ENCODE assay signal across 8 mouse cellular contexts in the genomic region with DNA sequence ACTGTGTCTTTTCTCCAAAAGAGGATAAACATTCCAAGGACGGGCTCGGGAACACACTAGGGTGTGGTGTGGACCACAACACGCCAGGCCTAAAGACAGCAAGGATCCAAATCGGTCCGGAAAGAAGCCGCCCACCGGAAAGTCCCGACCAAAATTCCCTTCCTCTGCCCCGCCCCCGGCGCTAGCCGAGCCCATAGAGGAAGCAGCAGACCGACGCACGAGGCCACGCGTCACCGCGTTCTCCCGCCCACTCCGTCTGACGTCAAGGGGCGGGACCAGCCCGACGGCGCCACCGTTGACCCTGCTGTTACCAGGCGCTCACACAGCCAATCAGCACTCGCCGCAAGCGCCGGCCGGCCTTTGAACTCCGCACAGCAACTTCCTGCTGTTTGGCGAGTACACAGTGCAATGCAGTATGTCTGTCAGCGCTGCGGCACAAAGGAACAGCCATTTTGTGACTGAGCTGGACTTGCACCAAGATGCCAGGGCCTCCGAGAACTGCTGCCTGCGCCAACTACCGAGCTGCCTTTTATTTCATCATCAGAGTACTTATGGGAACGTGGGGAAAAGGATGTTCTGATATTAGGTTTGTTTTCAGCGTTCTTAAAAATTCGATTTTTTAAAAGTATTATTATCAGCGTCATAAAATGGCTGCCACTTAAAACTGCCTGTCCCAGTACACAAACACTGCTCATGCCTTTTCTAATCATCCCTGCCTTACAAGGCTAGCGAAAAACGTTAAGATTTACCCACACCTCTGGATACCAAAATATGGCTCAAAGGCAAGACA. TPM values are rescaled to one million over a fixed set of nuclear protein-coding genes. Genes with fewer than 3 reads are reported as not detected.
A peak's percentile ranks its signal among the peaks of the same experiment; 100 is the strongest.
DNase-seq lines count a peak whose midpoint lies in the region; ATAC-seq lines count a peak whose summit lies in the region.

No protein-coding gene starts in this region.

- under 1% methylated on average over 46 of the region's 46 CpGs for WGBS in heart, embryonic 13.5 days
- WGBS in liver, embryonic 13.5 days (ENCODE audit: insufficient replicate concordance), result under 1% methylated on average over 46 of the region's 46 CpGs
- WGBS in stomach, embryonic 16.5 days, result under 1% methylated on average over 46 of the region's 46 CpGs

- H3K9ac ChIP-seq in heart, embryonic 13.5 days, result peak overlapping the region; percentile 90
- H3K9ac ChIP-seq in liver, embryonic 13.5 days, result peak overlapping the region; percentile 75
- H3K9ac ChIP-seq in stomach, embryonic 16.5 days (ENCODE audit: low read length), result peak overlapping the region; percentile 73

- H3K9me3 ChIP-seq in heart, embryonic 13.5 days, result no peaks in the 10 kb centered on the region
- no peaks in the 10 kb centered on the region for H3K9me3 ChIP-seq in liver, embryonic 13.5 days (replicated peaks)
- no peaks in the 10 kb centered on the region for H3K9me3 ChIP-seq in stomach, embryonic 16.5 days (replicated peaks; ENCODE audit: control insufficient read depth, low read length)

- H3K27ac ChIP-seq in brown adipose tissue, adult 24 weeks (replicated peaks; ENCODE audit: low read depth, low read length), result peak overlapping the region; percentile 98
- peak overlapping the region; percentile 96 for H3K27ac ChIP-seq in heart, embryonic 13.5 days (replicated peaks)
- peak overlapping the region; percentile 96 for H3K27ac ChIP-seq in liver, embryonic 13.5 days
- peak overlapping the region; percentile 97 for H3K27ac ChIP-seq in stomach, embryonic 16.5 days (ENCODE audit: low read length)

- peak; percentile 100 for DNase-seq in CD4-positive, CD25-positive, alpha-beta regulatory T cell, adult 2 months (ENCODE audit: low read depth, low spot score)
- DNase-seq in fat pad, adult 2 months (ENCODE audit: extremely low read depth, low read depth, low spot score), result peak; percentile 85
- peak; percentile 100 for DNase-seq in kidney, postnatal 14 days
- peak; percentile 100 for DNase-seq in liver, embryonic 13.5 days
- DNase-seq in neural tube, embryonic 10.5 days (ENCODE audit: extremely low spot score, low spot score), result peak; percentile 100

- peak overlapping the region; percentile 86 for H3K4me2 ChIP-seq in heart, embryonic 13.5 days
- H3K4me2 ChIP-seq in liver, embryonic 13.5 days, result peak overlapping the region; percentile 82
- peak overlapping the region; percentile 80 for H3K4me2 ChIP-seq in stomach, embryonic 16.5 days (ENCODE audit: low read depth, low read length)

- peak overlapping the region; percentile 51 for H3K4me3 ChIP-seq in brown adipose tissue, adult 24 weeks (ENCODE audit: insufficient read depth, low read depth, low read length)
- H3K4me3 ChIP-seq in heart, embryonic 13.5 days, result peak overlapping the region; percentile 54
- H3K4me3 ChIP-seq in liver, embryonic 13.5 days (replicated peaks), result peak overlapping the region; percentile 68
- H3K4me3 ChIP-seq in stomach, embryonic 16.5 days (replicated peaks; ENCODE audit: low read length), result peak overlapping the region; percentile 52

- H3K27me3 ChIP-seq in heart, embryonic 13.5 days (replicated peaks), result no peaks in the 10 kb centered on the region
- no peaks in the 10 kb centered on the region for H3K27me3 ChIP-seq in liver, embryonic 13.5 days
- no peaks in the 10 kb centered on the region for H3K27me3 ChIP-seq in stomach, embryonic 16.5 days (ENCODE audit: control insufficient read depth, insufficient read depth, low read length)

- ATAC-seq in heart, embryonic 13.5 days (ENCODE audit: extremely low read depth, insufficient number of reproducible peaks, low FRiP score, low TSS enrichment), result peak; percentile 99
- ATAC-seq in liver, embryonic 13.5 days (ENCODE audit: low read depth), result peak; percentile 99
- peak; percentile 99 for ATAC-seq in stomach, embryonic 16.5 days (ENCODE audit: insufficient read depth, low FRiP score)

- H3K36me3 ChIP-seq in heart, embryonic 13.5 days, result peaks cover 27% of the 10 kb centered on the region
- peaks cover 31% of the 10 kb centered on the region for H3K36me3 ChIP-seq in liver, embryonic 13.5 days
- H3K36me3 ChIP-seq in stomach, embryonic 16.5 days (ENCODE audit: control insufficient read depth, insufficient read depth, low read length), result 0 out of 2 replicates have a peak, but pooled peaks cover 6% of the 10 kb centered on the region

- H3K4me1 ChIP-seq in brown adipose tissue, adult 24 weeks (ENCODE audit: control insufficient read depth, insufficient read depth, insufficient read length, low read length), result peaks cover 15% of the 10 kb centered on the region; the same call in 1 of the 2 replicates
- H3K4me1 ChIP-seq in heart, embryonic 13.5 days, result peaks cover 44% of the 10 kb centered on the region
- peaks cover 50% of the 10 kb centered on the region for H3K4me1 ChIP-seq in liver, embryonic 13.5 days (replicated peaks)
- H3K4me1 ChIP-seq in stomach, embryonic 16.5 days (ENCODE audit: control insufficient read depth, insufficient read depth, low read length), result peaks cover 37% of the 10 kb centered on the region

RNA-seq across cellular contexts. Expression of a gene that starts 3.8 kb away (rescaled TPM):
- 22.6 and 29.2 TPM in 2 replicates for polyA plus RNA-seq in brown adipose tissue, adult 24 weeks (2012; ENCODE audit: insufficient read depth, insufficient read length, missing spikeins)
- 31.3 and 34.1 TPM in 2 replicates for polyA plus RNA-seq in heart, embryonic 13.5 days (2015; fragmentation: Nextera tagmentation; extraction: Ambion mirVana)
- polyA plus RNA-seq in liver, embryonic 13.5 days (2015; fragmentation: Nextera tagmentation; extraction: Ambion mirVana), result 18.8 and 25.6 TPM in 2 replicates
- 35.8 and 44.5 TPM in 2 replicates for polyA plus RNA-seq in stomach, embryonic 16.5 days (2015; fragmentation: Nextera tagmentation; extraction: Ambion mirVana)

Comparison
In these comparisons a context has a peak if more than half of its experiments do, and no peak if none do; other contexts are left out.
1. Peak in every context shown above with its lines: DNase-seq, ATAC-seq, H3K4me3 ChIP-seq and H3K27ac ChIP-seq.